Mouse (Mus musculus) urinary bladder, adult 18-20 months (tissue): Measurements from ENCODE around the gene Rtn4.
"Not testable (repeated sequence)": the region's sequence is repeated elsewhere in the genome, so short reads cannot be mapped to it uniquely, and the experiment has no call there.

Experiments used
- DNase-seq, 2 experiments: peaks; one replicate each; pipeline ENCODE4 v3.0.0; 2022; ENCODE audit warnings: low spot score in 2 of 2, mixed read lengths in 2 of 2

The Rtn4 gene

DNA sequence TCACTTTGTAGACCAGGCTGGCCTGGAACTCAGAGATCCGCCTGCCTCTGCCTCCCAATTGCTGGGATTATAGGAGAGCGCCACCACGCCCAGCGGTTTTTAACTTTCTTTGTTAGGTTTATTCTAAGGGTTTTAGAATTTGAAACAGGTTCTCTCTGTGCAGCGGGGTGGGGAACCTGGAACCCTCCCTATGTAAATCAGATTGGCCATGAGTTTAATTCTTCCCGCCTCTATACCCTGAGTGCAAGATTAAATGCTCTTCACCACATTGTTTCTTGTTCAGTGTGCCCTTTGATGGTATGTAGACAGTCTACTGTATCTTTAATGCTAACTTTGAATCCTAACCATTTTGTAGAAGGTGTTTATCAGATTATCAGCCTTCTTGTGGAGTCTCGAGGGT is 21.4 kb downstream of the Rtn4 start:
- no peak for DNase-seq

DNA sequence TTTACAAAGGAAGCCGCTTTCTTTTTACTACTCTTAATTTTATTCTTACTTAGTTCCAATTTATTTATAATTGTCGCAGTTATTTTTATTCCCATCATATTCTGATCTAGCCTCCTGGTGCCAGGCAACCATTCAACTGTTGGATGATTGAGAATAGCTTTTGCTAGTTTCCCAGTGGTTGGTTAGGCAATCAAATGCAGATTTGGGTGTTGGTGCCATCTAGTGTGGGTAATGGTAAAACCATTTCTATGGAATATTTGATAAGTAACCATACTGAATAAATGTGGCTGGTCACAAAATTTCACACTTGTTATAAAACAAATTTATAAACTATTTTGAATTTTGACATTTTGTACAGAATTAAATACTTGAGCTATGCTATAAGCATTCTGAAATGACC is 22.0 kb downstream of the Rtn4 start:
- no peak for DNase-seq

DNA sequence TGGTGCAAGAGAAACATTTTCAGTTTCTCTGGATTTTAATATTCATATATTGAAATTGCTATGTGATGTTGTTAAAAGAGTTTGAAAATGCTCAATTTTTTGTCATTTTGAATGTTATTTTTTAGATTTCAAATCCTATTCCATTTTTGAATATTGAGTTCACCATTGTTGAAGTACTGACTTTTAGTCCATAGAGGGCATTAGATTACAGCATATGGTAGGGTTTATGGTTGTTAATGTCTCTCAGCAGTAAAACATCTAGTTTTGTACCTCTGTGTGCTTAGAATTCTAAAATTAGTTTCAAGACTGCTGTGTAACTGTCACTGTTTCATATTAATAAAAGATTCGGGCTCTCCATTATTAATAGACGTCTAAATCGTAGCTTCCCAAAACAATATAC is 22.8 kb downstream of the Rtn4 start:
- DNase-seq, result no peak

DNA sequence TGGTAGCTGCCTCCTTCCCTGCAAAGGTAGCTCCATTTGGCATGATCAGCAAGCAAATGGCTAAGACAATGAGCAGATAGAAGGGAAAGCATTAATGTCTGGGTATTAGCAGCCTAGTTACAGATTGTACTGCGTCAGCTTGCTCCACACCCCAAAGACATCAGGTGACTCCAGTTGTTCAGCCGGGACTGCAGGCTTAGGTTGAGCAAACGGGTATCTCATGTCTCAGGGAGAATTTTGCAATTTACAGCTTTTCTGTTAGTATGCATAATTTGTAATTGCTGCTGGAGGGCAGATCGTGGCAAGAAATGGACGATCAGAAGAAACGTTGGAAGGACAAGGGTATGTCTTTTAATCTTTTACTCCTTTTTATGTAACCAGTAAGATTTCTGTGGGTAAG is 25.8 kb downstream of the Rtn4 start:
- peak in 1 of 2 experiments; percentile 17 for DNase-seq

DNA sequence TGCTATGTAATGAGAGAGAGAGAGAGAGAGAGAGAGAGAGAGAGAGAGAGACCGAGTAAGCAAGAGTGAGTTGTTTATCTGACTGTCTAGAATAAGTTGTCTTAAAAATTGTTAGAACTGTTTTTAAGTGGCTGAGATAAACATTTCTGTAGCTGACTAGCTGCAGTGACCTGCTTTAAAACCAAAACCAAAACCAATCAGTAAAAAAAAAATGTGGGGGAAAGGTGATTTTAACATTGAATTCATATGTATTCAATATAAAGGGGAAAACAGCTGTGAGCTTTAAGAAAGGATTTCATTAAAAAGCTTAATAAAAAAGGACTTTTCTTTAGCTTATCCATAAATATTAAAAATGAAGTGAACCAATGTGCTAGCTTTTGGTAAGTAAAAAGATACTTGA is 26.9 kb downstream of the Rtn4 start:
- no peak for DNase-seq

DNA sequence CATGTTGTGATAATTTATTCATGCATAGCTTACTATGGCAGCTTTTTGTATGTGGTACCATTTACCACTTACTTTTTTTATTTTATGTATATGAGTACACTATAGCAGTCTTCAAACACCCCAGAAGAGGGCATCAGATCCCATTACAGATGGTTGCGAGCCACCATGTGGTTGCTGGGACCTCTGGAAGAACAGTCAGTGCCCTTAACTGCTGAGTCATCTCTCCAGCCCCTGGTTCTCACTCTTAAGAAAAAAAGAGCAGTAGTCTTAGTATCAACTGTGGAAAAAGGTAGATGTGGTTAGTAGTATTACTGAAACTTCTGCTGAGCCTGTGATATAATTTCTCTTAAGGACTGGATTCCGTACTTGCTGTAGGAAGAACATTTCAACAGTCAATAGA is 31.5 kb downstream of the Rtn4 start:
- DNase-seq, result no peak

DNA sequence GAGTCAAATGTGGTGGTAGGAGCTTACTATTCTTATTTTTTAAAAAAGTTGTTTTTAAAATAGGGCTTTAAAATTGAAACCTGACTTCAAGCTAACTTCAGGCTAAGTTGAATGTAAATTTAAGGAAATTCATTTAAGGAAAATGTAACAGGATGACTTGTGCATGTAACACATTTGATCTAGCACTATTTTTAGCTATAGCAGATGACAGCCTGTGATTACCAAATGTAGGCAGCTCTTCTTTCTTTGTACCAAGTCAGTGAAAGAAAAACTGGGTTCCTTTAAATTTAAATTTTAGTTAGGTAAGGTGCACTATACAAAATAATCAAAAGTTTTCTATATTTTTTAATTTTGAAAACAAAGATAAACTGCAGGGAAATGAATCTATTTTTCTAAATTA is 32.4 kb downstream of the Rtn4 start:
- DNase-seq, result no peak

DNA sequence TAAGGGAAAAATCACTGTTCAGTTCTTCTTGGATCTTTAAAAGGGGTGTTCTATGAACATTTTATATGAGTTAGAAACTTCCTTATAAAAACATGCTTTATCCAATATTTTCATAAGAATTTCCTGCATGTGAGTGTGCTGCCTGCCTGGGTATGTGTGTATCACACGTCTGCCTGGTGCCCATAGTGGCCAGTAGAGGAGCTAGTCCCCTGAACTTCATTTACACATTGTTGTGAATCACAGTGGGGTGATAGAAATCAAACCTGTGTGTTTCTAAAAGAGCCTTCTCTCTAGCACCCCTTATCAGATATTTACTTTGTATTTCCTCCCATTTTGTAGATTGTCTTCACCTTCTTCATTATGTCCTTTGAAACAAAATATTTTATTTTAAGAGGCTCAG is 32.9 kb downstream of the Rtn4 start:
- DNase-seq, result no peak

DNA sequence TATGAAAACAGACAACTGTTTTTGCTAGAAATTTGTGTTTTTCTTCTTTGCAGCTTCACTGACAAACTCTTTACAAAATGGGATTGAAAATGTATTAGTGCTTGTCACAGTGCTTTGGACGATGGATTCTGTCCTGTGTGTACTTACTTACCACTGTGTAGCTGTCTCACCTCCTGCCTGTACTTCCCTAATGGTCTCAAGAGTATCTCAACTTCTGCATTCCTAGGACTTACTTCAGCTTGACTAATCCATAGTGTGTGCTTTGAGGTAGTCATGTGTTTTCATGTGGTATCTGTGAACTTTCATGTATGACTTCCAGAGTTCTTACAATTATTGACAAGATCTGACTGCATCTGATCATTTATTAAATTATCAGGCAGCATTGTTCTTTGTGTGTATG is 35.2 kb downstream of the Rtn4 start:
- no peak for DNase-seq

DNA sequence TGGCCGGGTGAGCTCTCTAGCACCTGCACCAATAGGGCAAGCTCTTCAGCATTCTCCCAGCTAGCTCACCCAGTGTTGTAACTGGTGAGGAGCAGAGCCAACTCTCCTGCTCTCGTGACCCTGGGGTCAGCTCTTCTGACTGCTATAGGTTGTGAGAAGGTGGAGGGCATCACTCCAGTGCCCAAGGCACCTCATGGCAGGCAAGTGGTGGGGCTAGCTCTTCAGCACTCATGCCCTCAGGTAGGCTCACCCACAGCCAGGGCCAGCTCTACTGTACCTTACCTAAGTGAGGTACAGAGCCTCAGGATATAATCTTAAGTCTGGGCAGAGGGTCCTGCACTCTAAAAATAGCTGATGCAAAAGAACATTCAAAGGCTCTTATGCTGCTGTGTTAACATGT is 47.0 kb downstream of the Rtn4 start:
- no peak for DNase-seq

DNA sequence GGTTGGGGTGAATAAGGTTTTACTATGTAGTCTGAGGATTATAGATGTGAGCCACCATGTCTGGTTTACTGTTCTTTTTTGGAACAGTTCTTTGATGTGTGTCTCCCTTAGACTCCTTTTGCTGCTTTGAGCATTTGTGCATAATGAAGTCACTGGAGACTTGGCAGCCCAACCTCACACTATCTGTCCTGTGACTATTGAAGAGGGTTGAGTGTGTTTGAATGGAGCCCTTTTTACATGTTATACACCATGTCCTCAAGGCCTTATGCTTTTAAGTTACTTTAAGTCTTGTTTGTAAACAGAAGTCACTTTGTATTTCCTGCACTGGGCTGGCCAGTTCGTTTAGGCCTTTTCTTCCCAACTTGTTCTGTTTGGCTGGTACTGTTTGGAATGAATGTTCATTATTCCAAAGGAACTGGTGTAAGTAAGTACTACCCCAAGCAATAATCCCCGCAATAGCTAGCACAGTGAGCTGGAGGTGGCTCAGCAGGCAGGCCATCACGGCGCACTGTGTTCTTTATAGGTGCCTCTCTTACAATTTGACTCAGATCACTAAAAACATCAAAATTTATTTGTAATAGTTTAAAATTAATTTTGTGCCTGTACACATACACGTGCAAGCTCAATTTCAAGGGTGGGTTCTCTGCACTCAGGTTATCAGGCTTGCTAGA is 52.1 kb downstream of the Rtn4 start:
- no peak for DNase-seq

DNA sequence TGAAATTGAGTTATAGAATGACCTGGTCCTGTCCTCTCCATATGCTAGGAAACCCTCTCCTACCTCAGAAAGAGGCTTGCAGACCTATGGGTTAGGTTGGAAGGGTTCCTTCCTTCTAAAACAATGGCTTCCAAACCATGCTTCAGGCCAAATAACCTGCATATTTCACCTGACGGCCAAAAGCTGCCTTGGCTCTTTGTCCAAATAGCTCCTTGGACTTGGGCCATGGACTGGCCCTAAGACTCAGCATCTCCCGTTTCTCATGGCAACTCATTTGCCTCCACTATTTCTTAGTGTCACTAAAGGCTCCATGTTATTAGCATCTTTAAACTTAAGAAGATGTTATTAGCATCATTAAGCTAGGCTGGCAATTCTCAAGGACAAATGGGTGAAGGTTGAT is 52.8 kb downstream of the Rtn4 start:
- no peak for DNase-seq

DNA sequence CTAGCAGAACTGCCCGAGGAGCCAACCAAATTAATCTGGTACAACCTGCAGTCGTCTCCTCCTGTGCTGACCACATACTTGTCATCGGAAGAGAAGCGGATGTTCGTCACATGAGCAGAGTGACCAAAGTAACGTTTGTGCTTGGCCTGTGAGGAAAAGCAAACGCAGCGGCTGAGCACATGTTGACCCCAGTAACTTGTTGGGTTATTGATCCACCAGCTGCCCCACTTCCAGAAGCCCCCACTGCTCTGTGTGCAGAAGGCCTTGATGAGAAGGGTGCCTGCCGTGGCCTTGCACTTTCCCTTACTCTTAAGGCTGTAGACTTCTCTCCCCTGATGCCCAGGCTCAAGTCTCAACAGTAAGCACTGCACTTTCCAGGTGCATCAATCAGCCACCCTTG is 53.5 kb downstream of the Rtn4 start:
- no peak for DNase-seq

DNA sequence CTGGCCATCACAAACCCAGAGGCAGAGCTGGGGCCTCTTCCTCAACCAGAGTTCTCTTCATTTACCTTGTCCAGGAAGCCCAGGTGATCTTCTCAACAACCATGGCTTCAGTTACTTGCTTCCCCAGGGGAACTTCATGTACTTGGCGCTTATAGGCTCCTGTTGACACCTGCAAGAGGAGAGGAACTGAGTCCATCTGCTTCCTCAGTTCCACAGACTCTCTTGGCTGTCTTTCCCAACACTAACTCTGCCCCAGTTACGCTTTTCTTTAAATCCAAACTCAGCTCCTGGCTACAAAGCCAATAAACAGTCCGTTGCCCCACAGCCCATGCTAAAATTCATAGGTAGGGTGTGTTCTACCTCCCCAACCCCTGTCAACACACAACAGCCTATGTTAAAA is 54.6 kb downstream of the Rtn4 start:
- no peak for DNase-seq

DNA sequence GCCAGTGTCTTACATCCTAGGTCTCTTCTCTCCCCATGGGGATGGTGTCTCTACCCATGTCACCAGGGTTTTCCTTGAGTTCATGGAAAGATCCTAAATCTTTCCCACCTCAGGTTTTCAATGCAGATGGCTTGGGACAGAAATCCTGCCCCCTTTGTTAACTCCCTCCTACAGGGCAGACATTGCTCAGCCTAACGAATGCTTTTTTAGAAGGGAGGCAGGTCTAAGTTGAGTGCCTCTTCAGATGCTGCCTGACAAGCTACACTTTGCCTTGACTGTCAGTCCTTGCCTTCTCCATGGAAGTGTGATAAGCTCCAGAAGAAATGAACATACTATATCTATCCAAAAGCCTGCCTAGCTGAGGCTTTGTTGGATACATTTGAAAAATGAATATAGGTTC is 55.1 kb downstream of the Rtn4 start:
- no peak for DNase-seq

DNA sequence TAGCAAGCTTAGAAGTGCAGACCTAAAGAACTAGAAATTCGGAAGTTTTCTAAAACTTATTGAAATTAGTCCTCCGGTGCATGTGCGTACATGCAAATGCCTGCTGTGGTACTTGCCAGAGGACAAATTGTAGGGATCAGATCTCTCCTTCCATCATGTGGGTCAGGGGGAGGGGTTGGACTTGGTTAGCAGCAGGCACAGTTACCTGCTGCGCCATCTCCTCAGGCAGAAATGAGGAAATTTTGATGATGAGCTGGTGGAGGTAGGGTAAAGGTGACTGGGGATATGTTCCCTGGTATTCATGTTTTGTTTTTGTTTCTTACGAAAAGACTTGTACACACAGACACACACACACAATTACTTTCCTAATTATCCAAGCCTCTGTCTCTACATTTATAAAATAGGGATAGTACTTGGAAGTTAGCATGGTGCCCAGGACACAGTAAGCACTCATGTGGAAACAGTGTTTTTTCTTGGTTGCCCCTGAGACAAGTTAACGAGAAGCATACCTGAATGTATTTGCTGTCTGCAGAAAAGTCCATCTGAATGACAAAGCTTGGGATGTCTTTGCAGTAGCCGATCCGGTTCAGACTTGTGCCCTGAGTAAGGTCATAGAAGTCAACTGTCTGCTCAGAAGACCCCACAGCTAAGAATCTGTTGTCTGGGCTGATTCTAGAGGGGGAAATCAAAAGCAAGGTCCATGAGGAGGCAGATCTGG is 56.2 kb downstream of the Rtn4 start:
- DNase-seq, result no peak

DNA sequence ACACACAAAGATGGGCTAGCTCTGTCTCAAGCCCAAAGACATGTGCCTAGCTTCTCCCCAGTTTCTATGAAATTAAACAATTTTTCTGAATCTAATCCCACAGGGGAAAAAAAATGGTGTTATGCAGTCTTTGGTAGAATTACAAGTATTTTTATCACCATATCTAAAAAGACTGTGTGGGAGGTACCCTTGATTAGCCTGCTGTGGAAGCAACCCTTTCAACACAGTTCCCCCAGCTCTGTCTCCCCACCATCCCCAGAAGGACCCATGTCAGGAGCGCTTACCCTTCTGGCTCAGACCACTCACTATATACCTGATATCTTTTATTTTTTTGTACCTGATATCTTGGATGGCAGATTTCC is 56.7 kb downstream of the Rtn4 start:
- DNase-seq, result no peak

DNA sequence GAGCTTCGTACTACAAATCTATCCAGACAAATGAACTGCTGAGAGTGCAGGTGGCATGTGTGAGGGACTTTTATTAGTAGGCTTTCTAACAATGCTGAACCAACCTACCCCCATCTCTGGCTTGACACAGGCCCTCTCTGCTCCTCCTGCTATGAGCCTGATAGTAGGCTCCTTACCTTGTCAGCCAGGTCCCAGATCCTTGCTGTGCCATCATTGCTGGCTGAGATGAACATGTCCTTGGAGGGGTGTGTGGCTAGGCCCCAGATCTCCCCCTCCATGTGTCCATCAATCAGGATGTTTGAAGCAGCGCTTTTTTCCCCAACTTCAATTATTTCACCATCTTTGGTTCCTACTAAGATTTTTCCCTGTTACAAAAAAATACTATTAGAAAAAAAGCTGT is 58.3 kb downstream of the Rtn4 start:
- DNase-seq, result no peak

DNA sequence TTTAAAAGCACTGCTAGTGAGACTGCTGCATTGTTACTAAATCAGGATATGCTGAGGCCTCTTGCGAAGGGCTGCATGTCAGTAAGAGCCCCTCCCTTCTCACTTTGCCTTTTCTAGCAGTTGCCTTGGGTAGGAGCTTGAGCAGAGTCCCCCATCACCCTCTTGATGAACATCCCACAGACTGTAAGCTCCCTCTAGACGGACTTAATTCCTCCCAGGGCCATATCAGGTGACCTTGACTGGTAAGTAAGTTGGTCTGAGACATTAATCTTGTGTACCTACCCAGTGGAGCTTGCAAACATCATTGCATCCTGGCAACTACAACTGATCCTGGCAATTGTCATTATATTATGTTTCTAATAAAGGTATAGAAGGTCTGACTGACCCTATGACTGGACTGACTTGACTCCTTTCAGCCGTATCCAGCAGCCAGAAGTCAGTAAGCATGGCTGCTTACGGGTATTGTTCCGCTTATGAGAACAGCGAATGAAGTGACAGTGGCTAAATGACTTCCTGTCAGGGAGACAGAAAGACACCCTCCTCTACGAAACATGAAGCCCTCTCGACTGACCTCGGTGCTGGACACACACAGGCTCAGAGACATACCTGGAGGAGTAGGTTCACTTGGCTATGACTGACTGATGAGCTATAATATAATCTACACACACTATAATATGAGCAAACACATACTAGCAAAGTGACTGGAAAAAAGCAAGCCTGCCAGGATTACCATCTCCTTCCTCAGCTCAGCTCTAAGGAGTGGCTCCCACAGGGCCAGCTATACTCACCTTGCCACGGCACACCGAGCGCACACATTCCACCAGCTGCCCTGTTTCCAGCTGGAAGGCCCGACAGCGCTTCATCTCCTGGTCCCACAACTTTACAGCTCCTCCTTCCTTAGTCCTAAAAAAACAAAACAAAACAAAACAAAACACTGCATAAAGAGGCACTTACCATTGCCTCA is 59.2 kb downstream of the Rtn4 start:
- DNase-seq, result no peak

DNA sequence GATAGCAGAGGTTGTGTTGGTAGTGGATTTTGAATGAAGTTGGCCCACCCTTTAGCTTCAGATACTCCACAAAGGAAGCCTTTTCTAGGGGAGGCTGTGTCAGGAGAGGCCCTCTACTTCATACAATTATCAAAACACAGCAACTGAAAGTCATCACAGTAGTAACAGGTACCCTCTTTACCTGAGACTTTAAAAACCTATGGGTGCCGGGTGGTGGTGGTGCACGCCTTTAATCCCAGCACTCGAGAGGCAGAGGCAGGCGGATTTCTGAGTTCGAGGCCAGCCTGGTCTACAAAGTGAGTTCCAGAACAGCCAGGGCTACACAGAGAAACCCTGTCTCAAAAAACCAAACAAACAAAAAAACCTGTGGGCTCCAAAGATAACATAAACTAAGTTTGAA is 63.3 kb downstream of the Rtn4 start:
- not testable (repeated sequence) for DNase-seq

DNA sequence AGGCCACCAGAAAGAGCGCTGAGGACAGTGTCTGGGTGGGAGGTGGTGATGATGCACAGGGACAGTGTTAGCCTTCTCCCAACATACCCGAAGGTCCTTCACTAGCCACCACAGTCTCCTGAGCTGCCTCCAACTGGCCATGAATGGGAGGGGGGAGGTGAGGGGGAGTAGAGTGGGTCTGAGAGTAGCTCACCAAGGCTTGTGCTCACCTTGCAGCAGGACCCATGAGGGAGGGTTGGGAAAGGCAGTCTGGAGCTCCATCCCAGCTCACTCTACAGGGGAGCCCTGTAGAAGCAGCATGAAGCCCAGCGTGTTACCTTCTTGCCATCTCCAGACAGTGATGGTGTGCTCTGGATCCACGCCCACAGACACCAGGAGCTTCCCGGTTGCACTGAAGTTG is 65.9 kb downstream of the Rtn4 start:
- DNase-seq, result no peak

DNA sequence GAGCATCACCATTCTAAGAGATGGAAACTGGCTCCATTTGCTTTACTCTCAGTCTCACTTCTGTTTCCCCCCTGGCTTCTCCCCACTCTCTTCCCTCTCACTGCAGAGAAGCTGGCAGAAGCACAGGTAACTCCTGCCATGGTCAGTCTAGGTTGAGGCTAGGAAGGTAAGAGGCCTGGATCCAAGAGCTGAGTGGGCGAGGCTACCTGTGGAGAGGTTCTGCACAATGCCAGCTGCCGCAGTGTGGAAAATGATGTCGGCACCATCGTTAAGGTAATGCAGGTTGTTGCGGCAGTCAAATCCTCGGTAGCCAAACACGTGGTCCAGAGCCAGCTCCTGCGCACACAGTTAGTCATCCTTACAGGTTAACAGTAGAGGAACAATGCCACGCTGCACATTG is 68.6 kb downstream of the Rtn4 start:
- DNase-seq, result no peak

DNA sequence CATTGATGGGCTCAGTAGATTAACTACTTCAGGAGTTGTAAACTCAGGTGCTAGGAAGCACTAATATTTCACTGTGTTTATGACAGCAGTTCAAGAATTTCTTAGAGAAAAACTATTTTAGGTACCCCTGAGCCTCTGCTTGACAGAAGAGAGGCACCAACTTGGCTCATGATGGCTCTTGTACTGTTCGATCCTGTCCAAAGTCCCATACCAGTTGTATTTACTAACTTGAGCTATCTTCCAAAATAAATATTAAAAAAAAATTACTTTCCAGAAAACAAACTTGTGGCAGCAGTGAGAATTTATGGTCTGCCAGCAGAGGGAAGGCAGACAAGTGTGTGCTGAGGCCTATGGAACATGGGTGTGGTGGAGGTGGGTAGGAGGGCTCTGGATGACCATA is 70.0 kb downstream of the Rtn4 start:
- DNase-seq, result no peak
